In genomic region chr1:177444941-177445340, GRCm38 (mm10) we compare ENCODE assay signal across 11 mouse cellular contexts. TPM values are rescaled to one million over a fixed set of nuclear protein-coding genes. Genes with fewer than 3 reads are reported as not detected.
DNase-seq lines count a peak whose midpoint lies in the region; ATAC-seq and TF ChIP-seq lines count a peak whose summit lies in the region.
"Had no signal": no experiment of that assay in that cellular context is flagged by ENCODE, and none has a peak within 500 bp of the region (broad histone marks: within the 10 kb centered on the region; RNA-seq: fewer than 3 reads in every experiment).

No protein-coding gene starts in this region.

- H3K9ac ChIP-seq in embryonic facial prominence, embryonic 12.5 days: no peak overlapping the region
- peak overlapping the region; percentile 98 for H3K9ac ChIP-seq in hindbrain, embryonic 12.5 days
- no peak overlapping the region for H3K9ac ChIP-seq in midbrain, postnatal 0 days (replicated peaks; ENCODE audit: low read length, poor library complexity, severe bottlenecking)

- no peak for TF ChIP-seq CTCF in layer of hippocampus, adult 2 months (conservative IDR thresholded peaks at IDR 0.05)
- no peak for TF ChIP-seq CTCF in midbrain, postnatal 0 days (IDR thresholded peaks at IDR 0.05)

- DNase-seq in layer of hippocampus, adult 2 months (ENCODE audit: low spot score in 2 of 2): no peak
- no peak for DNase-seq in layer of hippocampus, adult 11-12 months (ENCODE audit: low spot score)
- DNase-seq in midbrain, postnatal 0 days (ENCODE audit: low spot score): no peak
- DNase-seq in left cerebral cortex, postnatal 25 days (ENCODE audit: low spot score in 2 of 2): no peak
- DNase-seq in gastrocnemius, postnatal 14 days: no peak
- no peak for DNase-seq in gastrocnemius, postnatal 4 days (ENCODE audit: low spot score in 2 of 2)
- DNase-seq: lung, adult 18-20 months had no signal

- 26% methylated on average over 5 of the region's 5 CpGs for WGBS in embryonic facial prominence, embryonic 12.5 days
- 25% methylated on average over 5 of the region's 5 CpGs for WGBS in hindbrain, embryonic 12.5 days
- 20% methylated on average over 5 of the region's 5 CpGs for WGBS in midbrain, postnatal 0 days

- peaks cover 16% of the 10 kb centered on the region for H3K36me3 ChIP-seq in embryonic facial prominence, embryonic 12.5 days
- peaks cover 12% of the 10 kb centered on the region for H3K36me3 ChIP-seq in hindbrain, embryonic 12.5 days
- H3K36me3 ChIP-seq in midbrain, postnatal 0 days (ENCODE audit: insufficient read depth, low read length): peaks cover 4% of the 10 kb centered on the region; the same call in 1 of the 2 replicates

- intact Hi-C loops in left cerebral cortex, postnatal 25 days (cut with DNase I): loop anchor here (1.0 to 10.0 kb wide), 6 partner anchors 98 to 560 kb away; no protein-coding TSS in a partner anchor
- intact Hi-C loops in gastrocnemius, postnatal 14 days (cut with DNase I; ENCODE audit: low total_unique reads): loop anchor here (10.0 kb wide), 1 partner anchor 240 kb away; no protein-coding TSS in a partner anchor

- peak overlapping the region; percentile 70 for H3K4me2 ChIP-seq in embryonic facial prominence, embryonic 12.5 days (replicated peaks)
- peak overlapping the region; percentile 74 for H3K4me2 ChIP-seq in hindbrain, embryonic 12.5 days (replicated peaks)
- H3K4me2 ChIP-seq in midbrain, postnatal 0 days (ENCODE audit: low read depth, low read length, poor library complexity, severe bottlenecking): peak overlapping the region; percentile 74; the same call in 1 of the 2 replicates

- no peaks in the 10 kb centered on the region for H3K9me3 ChIP-seq in embryonic facial prominence, embryonic 12.5 days
- no peaks in the 10 kb centered on the region for H3K9me3 ChIP-seq in hindbrain, embryonic 12.5 days (replicated peaks)
- H3K9me3 ChIP-seq in midbrain, postnatal 0 days (ENCODE audit: low read length): no peaks in the 10 kb centered on the region

- H3K4me1 ChIP-seq in embryonic facial prominence, embryonic 12.5 days: peaks cover 41% of the 10 kb centered on the region
- H3K4me1 ChIP-seq in hindbrain, embryonic 12.5 days: peaks cover 50% of the 10 kb centered on the region
- H3K4me1 ChIP-seq in midbrain, postnatal 0 days (ENCODE audit: insufficient read depth, low read length): peaks cover 6% of the 10 kb centered on the region; the same call in 1 of the 2 replicates

- H3K4me3 ChIP-seq in layer of hippocampus, adult 2 months: peak overlapping the region; percentile 84
- H3K4me3 ChIP-seq in embryonic facial prominence, embryonic 12.5 days: peak overlapping the region; percentile 76; the same call in 1 of the 2 replicates
- H3K4me3 ChIP-seq in hindbrain, embryonic 12.5 days: peak overlapping the region; percentile 88
- H3K4me3 ChIP-seq in midbrain, postnatal 0 days (ENCODE audit: low read depth, low read length): peak overlapping the region; percentile 84

- H3K27ac ChIP-seq in layer of hippocampus, adult 2 months: peak overlapping the region; percentile 91
- no peak overlapping the region for H3K27ac ChIP-seq in embryonic facial prominence, embryonic 12.5 days
- H3K27ac ChIP-seq in hindbrain, embryonic 12.5 days: peak overlapping the region; percentile 100
- no peak overlapping the region for H3K27ac ChIP-seq in midbrain, postnatal 0 days (ENCODE audit: low read depth, low read length)

- ATAC-seq in embryonic facial prominence, embryonic 12.5 days (ENCODE audit: insufficient number of reproducible peaks, insufficient read depth, low FRiP score, low TSS enrichment): no peak
- ATAC-seq in hindbrain, embryonic 12.5 days (ENCODE audit: low FRiP score): no peak
- no peak for ATAC-seq in midbrain, postnatal 0 days (ENCODE audit: low FRiP score)
- ATAC-seq: CD4-positive, CD25-positive, alpha-beta regulatory T cell, adult 4 months; intestine, embryonic 16.5 days had no signal

- H3K27me3 ChIP-seq in embryonic facial prominence, embryonic 12.5 days: no peaks in the 10 kb centered on the region
- no peaks in the 10 kb centered on the region for H3K27me3 ChIP-seq in hindbrain, embryonic 12.5 days
- no peaks in the 10 kb centered on the region for H3K27me3 ChIP-seq in midbrain, postnatal 0 days (ENCODE audit: insufficient read depth, low read length)

RNA-seq across cellular contexts. Expression of gene Zbtb18, which starts 2.8 kb away (rescaled TPM):
- total RNA-seq in layer of hippocampus, adult 2 months (2021): 100 to 1,000 TPM; 585 to 647 TPM
- polyA plus RNA-seq in embryonic facial prominence, embryonic 12.5 days (2016; fragmentation: Nextera tagmentation; extraction: Ambion mirVana): 3.5 and 3.6 TPM in 2 replicates
- 10.0 and 10.8 TPM in 2 replicates for polyA plus RNA-seq in hindbrain, embryonic 12.5 days (2016; fragmentation: Nextera tagmentation; extraction: Ambion mirVana)
- 24.7 and 56.7 TPM in 2 replicates for total RNA-seq in midbrain, postnatal 0 days (2014; rRNA removed)
- 3.5 and 3.6 TPM in 2 replicates for polyA plus RNA-seq in midbrain, postnatal 0 days (2015; fragmentation: Nextera tagmentation; extraction: Ambion mirVana)
- total RNA-seq in left cerebral cortex, postnatal 25 days (2021): 100 to 1,000 TPM; 359 to 413 TPM
- total RNA-seq in gastrocnemius, postnatal 14 days (2021): 10 to 100 TPM; 55.8 to 72.3 TPM
- 100 to 1,000 TPM in 1 of 2 experiments, 10 to 100 TPM in 1; 97.8 to 101 TPM for total RNA-seq in gastrocnemius, postnatal 4 days (2021)

Comparison
In these comparisons a context has a peak if more than half of its experiments do, and no peak if none do; other contexts are left out.
1. H3K27ac ChIP-seq: peak in layer of hippocampus, adult 2 months (single experiment) and hindbrain, embryonic 12.5 days (single experiment); none in embryonic facial prominence, embryonic 12.5 days (single experiment) and midbrain, postnatal 0 days (single experiment).
2. Peak in every context shown above with its lines, with median percentiles within 50 percentile points of each other: H3K4me3 ChIP-seq and H3K4me2 ChIP-seq.